Mouse (Mus musculus): ENCODE measurements around the gene Rpusd2. TPM values are rescaled to one million over a fixed set of nuclear protein-coding genes. Genes with fewer than 3 reads are reported as not detected.
"Not testable (repeated sequence)": the region's sequence is repeated elsewhere in the genome, so short reads cannot be mapped to it uniquely, and the experiment has no call there.

Gene Rpusd2
- 1 to 10 TPM; 4.2 to 4.8 TPM for total RNA-seq (2021)

DNA sequence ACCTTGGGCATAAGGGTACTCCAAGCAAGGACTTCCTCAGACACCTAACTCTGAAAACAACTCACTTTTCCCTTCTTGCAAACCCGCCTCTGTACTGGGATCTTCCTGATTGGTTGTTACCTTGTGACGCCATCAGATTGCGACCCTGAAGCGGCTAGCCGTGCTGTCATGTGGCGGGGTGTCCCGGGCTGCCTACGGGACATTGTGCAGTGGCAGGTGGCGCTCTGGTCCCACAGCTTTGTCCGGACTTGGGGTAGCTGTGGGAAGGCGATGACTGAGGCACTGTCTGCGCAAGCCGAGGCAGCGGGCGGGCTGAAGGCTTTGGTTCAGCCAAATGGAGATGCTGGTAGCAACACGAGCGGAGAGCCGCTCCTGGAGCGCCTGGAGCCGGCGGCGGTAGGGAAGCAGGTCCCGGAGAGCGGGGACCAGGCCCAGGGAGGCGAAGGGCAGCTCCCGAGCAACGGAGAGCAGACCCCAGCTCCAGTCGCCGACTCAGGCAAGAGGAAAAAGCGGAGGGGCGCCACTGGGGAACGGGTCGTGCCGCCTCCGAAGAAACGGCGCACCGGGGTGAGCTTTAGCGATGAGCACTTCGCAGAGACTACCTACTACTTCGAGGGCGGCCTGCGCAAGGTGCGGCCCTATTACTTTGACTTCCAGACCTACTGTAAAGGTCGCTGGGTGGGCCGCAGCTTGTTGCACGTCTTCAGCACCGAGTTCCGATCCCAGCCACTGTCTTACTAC, at the start of gene Rpusd2:
TSS of gene Rpusd2 (plus strand) at position 135 of the 741 bp plus-strand sequence.
- DNase-seq (ENCODE audit: low spot score): peak; percentile 85
- intact Hi-C loops (cut with DNase I): loop anchor here (5.0 kb wide), 1 partner anchor 257 kb away; no protein-coding TSS in a partner anchor

- intact Hi-C loops (cut with DNase I): no loop called here
- no peak for DNase-seq (ENCODE audit: low spot score)
These were observed 39.1 kb upstream of the Rpusd2 start for GRCm38 (mm10) chr2:118995490-118995889.

DNA sequence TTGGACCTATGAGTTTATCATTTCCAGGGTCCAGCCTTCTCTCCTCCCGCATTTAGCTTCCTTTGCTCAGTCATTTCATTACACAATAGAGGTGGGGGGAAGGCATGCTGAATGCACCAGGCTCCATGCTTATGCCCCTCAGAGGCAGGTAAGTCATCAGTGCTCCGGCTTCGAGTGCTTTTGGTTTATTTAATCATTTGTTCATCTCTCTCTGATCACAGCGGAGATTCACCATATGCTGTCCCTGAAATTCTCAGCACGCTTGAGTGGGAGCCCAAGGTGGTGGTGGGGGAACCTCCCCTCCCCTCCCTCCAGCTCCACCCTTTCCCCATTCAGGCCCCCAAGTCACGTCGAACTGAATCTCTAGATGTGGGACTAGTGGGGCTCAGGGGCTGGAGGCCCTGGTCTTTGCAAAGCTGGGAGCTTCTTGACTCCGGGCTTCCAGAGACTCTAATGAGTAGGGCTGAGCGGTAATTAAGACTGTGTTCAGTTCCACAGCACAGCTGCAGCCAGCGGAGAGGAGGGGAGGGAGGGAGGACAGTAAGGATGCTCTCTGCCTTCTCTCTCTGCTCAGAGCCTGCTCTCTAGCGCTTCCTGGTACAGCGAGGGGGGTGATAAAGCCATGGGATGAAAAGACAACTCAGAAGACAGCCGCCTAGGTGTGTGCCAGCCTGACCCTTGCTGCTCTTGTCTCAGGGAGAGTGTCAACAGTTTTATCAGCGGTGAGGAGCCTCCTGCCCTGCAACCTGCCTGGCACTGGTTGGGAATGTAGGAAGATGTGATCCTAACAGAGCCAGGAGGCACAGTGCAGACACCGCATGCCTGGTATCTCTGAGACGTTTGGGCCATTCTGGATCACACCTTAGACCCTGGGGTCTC, 38.4 kb upstream of the Rpusd2 start:
- DNase-seq (ENCODE audit: low spot score): no peak
- intact Hi-C loops (cut with DNase I): no loop called here

- intact Hi-C loops (cut with DNase I): no loop called here
- no peak for DNase-seq (ENCODE audit: low spot score)
These were observed 37.8 kb upstream of the Rpusd2 start for GRCm38 (mm10) chr2:118996798-118997105.

DNA sequence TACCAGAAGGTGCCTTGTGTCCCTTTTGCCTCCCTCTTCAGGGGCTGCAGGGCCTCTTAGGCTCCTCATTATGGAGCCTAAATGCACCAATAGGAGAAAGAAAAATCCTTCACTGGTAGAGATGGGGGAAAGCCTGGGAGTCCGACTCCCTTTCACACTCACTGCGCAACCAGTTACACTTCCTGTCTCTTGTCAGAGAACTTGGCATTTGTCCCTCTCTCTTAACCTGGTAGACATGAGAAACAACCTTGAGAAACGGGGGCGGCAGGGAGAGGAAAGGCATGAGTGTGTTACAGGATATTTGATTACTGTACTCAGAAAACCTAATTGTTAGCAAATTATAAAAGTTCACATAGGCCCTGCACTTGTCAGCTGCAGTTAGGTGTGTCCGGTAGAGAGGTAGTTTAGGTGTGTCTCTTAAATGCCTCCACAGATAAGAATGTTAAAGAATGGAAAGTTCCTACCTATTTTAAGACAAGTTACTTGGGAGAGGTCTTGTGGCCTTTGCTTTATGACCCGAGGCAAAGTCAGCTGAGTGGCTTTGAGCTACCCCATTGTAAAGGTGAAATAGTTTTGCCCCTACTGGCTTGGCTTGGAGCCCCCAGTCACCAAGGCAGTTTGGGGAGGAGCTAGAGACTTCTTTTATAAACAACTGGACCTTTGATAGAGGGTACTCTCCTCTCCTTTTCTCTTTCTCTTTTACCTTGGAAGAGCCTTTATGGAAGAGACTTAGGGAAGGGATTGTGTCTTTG, 36.3 kb upstream of the Rpusd2 start:
- intact Hi-C loops (cut with DNase I): no loop called here
- no peak for DNase-seq (ENCODE audit: low spot score)

DNA sequence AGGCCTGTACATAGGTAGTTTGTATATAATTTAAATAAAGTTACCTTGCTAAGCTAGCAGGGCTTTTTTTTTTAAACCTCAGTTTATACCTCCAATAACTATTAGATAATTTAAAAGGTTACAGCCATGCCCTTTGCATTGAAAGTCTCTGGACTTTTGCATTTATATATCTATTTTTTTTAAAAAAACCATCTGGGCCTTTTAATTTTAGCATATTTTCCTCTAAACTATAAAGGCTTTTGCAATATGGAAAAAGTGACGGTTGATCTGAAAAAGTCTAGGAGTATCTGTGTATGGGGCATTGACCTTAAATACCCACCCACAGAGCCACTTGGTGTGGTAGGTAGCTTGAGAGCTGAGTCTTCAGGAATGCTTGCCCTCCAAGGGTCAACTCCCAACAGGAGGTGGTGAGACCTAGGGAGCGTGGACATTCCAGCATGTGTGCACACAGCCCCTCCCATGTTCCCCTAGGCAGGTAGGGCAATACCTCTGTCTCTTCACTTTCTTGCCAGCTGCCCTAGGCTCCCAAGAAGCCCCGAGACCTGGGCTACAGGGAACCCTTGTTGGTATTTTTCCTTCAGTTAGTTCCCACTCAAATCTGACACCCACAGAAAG, 35.5 kb upstream of the Rpusd2 start:
- intact Hi-C loops (cut with DNase I): no loop called here
- DNase-seq (ENCODE audit: low spot score): no peak

DNA sequence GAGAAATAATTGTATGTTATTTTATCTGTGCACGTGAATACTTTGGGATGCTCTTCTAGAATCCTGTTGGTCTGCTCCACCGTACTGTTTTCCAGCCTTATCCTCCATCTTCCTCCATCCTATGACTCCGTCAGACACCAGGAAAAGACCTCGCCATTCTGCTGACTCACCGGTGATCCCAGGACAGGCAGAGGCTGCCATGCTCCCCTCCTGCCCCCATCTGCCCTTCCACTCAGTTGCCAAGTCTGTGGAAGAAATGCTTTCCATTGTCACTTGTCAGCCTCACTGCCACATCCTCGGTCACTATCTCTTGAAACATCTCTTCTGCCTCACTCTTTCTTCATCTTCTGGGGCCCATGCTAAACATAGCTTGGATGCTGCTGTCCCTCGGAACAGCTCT, 27.7 kb upstream of the Rpusd2 start:
- no peak for DNase-seq (ENCODE audit: low spot score)
- intact Hi-C loops (cut with DNase I): no loop called here

GRCm38 (mm10) chr2:119009376-119009775, 25.2 kb upstream of the Rpusd2 start:
- DNase-seq (ENCODE audit: low spot score): no peak
- intact Hi-C loops (cut with DNase I): no loop called here

DNA sequence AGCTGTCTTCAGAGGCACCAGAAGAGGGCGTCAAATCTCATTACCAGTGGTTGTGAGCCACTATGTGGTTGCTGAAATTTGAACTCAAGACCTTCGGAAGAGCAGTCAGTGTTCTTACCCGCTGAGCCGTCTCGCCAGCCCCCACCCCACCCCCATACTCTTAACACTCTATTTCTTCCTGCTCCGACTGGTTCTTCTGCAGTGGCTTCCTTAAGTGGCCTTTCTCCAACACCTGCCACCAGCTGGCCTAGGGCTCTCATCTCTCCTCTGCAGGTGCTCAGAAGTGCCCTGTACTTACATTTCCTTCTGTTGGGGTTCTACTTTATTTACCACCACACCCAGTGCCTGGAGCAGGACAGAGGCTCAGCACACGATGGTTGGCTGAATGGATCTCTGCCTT, 19.6 kb upstream of the Rpusd2 start:
- intact Hi-C loops (cut with DNase I): no loop called here

GRCm38 (mm10) chr2:119015604-119016180, 18.9 kb upstream of the Rpusd2 start:
- DNase-seq (ENCODE audit: low spot score): peak; percentile 19
- intact Hi-C loops (cut with DNase I): no loop called here

More for the DNA sequence above, 19.6 kb upstream of the Rpusd2 start:
- DNase-seq (ENCODE audit: low spot score): no peak

- intact Hi-C loops (cut with DNase I); DNase-seq (ENCODE audit: low spot score): not testable (repeated sequence)
These were observed 18.3 kb upstream of the Rpusd2 start for GRCm38 (mm10) chr2:119016312-119016711.

DNA sequence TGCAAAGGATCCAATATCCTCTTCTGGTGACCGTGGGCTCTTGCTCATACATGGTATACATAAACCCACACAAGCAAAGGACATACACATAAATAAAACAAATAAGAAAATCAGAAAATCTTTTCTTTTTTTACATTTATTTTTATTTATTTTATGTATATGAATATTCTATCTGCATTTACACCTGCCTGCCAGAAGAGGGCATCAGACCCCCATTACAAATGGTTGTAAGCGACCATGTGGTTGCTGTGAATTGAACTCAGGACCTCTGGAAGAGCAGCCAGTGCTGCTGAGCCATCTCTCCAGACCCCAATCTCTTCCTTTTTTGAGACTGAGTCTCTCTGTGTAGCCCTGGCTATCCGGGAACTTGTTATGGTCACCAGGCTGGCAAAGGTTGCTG, 16.9 kb upstream of the Rpusd2 start:
- no peak for DNase-seq (ENCODE audit: low spot score)
- intact Hi-C loops (cut with DNase I): no loop called here

GRCm38 (mm10) chr2:119018391-119019122, 16.0 kb upstream of the Rpusd2 start:
- intact Hi-C loops (cut with DNase I): no loop called here
- DNase-seq (ENCODE audit: low spot score): peak; percentile 62

DNA sequence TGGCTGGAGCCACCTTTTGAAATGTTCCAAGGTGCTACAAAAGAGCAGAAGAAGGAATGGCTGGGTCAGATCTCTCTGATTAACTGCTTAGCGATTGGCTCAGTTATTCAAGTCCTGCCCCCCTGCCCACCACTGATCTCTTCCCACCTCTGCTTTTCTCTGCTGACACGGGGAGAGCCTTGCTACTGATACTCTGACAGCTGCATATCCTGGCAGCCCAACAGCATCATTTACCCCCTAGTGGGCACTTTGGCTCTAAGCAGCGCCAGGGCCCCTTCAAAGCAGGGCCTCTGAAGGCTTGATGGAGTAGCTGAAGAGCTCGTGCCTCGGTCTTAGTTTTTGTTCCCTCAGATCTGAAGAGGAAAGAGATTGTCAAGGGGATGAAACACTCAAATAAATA, 15.5 kb upstream of the Rpusd2 start:
- DNase-seq (ENCODE audit: low spot score): no peak
- intact Hi-C loops (cut with DNase I): no loop called here

DNA sequence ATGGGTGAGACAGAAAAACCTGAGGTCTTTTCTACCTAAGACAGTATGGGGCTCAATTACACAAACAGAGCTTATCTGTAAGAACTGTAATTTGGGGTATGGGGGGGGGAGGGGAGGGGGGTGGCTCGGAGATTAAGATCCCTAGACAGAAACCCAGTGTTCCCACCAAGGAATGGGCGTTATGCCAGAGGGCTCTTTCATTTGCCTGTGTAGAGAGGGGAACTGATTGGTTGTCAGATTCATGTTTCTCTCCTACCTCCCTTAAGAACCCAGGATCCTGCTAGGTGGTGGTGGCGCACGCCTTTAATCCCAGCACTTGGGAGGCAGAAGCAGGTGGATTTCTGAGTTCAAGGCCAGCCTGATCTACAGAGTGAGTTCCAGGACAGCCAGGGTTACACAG, 15.1 kb upstream of the Rpusd2 start:
- intact Hi-C loops (cut with DNase I): no loop called here
- DNase-seq (ENCODE audit: low spot score): no peak

GRCm38 (mm10) chr2:119023154-119023660, 11.4 kb upstream of the Rpusd2 start:
- intact Hi-C loops (cut with DNase I): no loop called here
- DNase-seq (ENCODE audit: low spot score): no peak

- intact Hi-C loops (cut with DNase I): no loop called here
- no peak for DNase-seq (ENCODE audit: low spot score)
These were observed 9.9 kb upstream of the Rpusd2 start for GRCm38 (mm10) chr2:119024536-119025238.

DNA sequence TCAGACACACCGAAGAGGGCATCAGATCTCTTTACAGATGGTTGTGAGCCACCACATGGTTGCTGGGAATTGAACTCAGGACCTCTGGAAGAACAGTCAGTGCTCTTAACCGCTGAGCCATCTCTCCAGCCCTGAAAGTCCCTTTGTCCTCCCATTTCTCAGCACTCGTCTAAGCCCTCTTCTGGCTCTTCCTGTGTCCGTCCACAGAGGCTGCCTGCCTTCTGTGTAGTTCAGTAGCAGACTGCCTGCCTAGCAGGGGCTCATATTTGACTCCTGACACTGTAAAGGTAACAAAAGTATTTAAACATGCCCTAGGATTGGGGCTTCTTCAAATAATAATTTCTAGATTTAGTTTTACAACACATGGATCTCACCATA, 9.4 kb upstream of the Rpusd2 start:
- no peak for DNase-seq (ENCODE audit: low spot score)
- intact Hi-C loops (cut with DNase I): no loop called here

All from heart, postnatal 25 days (tissue).